Mouse (Mus musculus) embryonic fibroblast, embryonic 13.5 days (primary cell): ENCODE measurements around the gene Scfd2.

ENCODE experiments used
- CTCF ChIP-seq: IDR thresholded peaks from 2 replicates; pipeline ENCODE4 v1.5.1; 2011; ENCODE audit warnings: mild to moderate bottlenecking, control low read depth, low read length, moderate library complexity, borderline replicate concordance; ENCODE audit not compliant: insufficient read depth
- POLR2A ChIP-seq: IDR thresholded peaks from 2 replicates; pipeline ENCODE4 v1.6.1; 2011; ENCODE audit warnings: low read depth, mild to moderate bottlenecking, control low read depth, low read length, moderate library complexity

- no peak for TF ChIP-seq CTCF
- no peak for TF ChIP-seq POLR2A
Measured at GRCm38 (mm10) chr5:74267196-74267595, 264.4 kb downstream of the Scfd2 start.
